In genomic region chr4:156217838-156218237, GRCm38 (mm10) we compare ENCODE assay signal across 27 mouse cellular contexts. TPM values are rescaled to one million over a fixed set of nuclear protein-coding genes. Genes with fewer than 3 reads are reported as not detected.
A peak's percentile ranks its signal among the peaks of the same experiment; 100 is the strongest.
DNase-seq lines count a peak whose midpoint lies in the region; ATAC-seq and TF ChIP-seq lines count a peak whose summit lies in the region.
"Had no signal": no experiment of that assay in that cellular context is flagged by ENCODE, and none has a peak within 500 bp of the region (broad histone marks: within the 10 kb centered on the region; RNA-seq: fewer than 3 reads in every experiment).

No protein-coding gene starts in this region.

- DNase-seq in cerebellum, postnatal 25 days, result peak; percentile 41 to 42
- DNase-seq in cerebellum, adult 2 months, result no peak
- peak; percentile 38 to 57 for DNase-seq in heart, adult 2 months
- no peak for DNase-seq in heart, adult 8-10 months (ENCODE audit: low spot score)
- DNase-seq in urinary bladder, adult 2 months (ENCODE audit: low spot score), result peak; percentile 49
- no peak for DNase-seq in urinary bladder, postnatal 25 days (ENCODE audit: low spot score)
- DNase-seq in stomach, postnatal 0 days (ENCODE audit: low spot score), result no peak
- DNase-seq in liver, postnatal 0 days, result no peak
- DNase-seq: adrenal gland, postnatal 10 days; cerebellum, adult 11-12 months; kidney, adult 18-20 months; liver; lung, embryonic 14.5 days; right cerebral cortex, adult 18-20 months; spleen, adult 18-20 months had no signal

- no peak overlapping the region for H3K4me2 ChIP-seq in stomach, postnatal 0 days (replicated peaks; ENCODE audit: low read depth)
- no peak overlapping the region for H3K4me2 ChIP-seq in liver, postnatal 0 days (ENCODE audit: low read depth, low read length)
- H3K4me2 ChIP-seq: embryonic facial prominence, embryonic 12.5 days; kidney, embryonic 15.5 days; lung, embryonic 14.5 days; midbrain, embryonic 11.5 days had no signal

- 0 out of 2 replicates have a peak, but pooled peaks cover 2% of the 10 kb centered on the region for H3K36me3 ChIP-seq in heart, adult 2 months (ENCODE audit: control insufficient read depth, insufficient read depth, low read length)
- no peaks in the 10 kb centered on the region for H3K36me3 ChIP-seq in stomach, postnatal 0 days (ENCODE audit: control insufficient read depth, insufficient read depth, low read length)
- H3K36me3 ChIP-seq in liver, postnatal 0 days (replicated peaks; ENCODE audit: insufficient read depth, low read length), result no peaks in the 10 kb centered on the region
- H3K36me3 ChIP-seq: embryonic facial prominence, embryonic 12.5 days; G1E; kidney, embryonic 15.5 days had no signal

- TF ChIP-seq CTCF in cerebellum, adult 2 months (IDR thresholded peaks at IDR 0.05; ENCODE audit: borderline replicate concordance, insufficient read depth, low read depth, low read length), result no peak
- TF ChIP-seq CTCF in heart, adult 2 months (IDR thresholded peaks at IDR 0.05), result no peak
- no peak for TF ChIP-seq CTCF in stomach, postnatal 0 days (IDR thresholded peaks at IDR 0.05; ENCODE audit: low read depth)
- no peak for TF ChIP-seq CTCF in liver, postnatal 0 days (IDR thresholded peaks at IDR 0.05; ENCODE audit: low read depth)

- TF ChIP-seq POLR2A in cerebellum, adult 2 months (IDR thresholded peaks at IDR 0.05; ENCODE audit: borderline replicate concordance, insufficient read depth, low read length), result no peak
- TF ChIP-seq POLR2A in heart, adult 2 months (IDR thresholded peaks at IDR 0.05; ENCODE audit: insufficient read depth, low read depth, low read length), result 0 out of 2 replicates have a peak, but pooled peaks have one; percentile 21

- intact Hi-C loops in heart, adult 2 months (cut with DNase I), result loop anchor here (5.0 kb wide), 1 partner anchor 46 kb away; no protein-coding TSS in a partner anchor

- H3K9me3 ChIP-seq in stomach, postnatal 0 days (ENCODE audit: control insufficient read depth, low read length), result no peaks in the 10 kb centered on the region
- no peaks in the 10 kb centered on the region for H3K9me3 ChIP-seq in liver, postnatal 0 days (ENCODE audit: low read length)
- H3K9me3 ChIP-seq: embryonic facial prominence, embryonic 12.5 days; forebrain, embryonic 10.5 days; kidney, embryonic 15.5 days had no signal

- TF ChIP-seq EP300 in heart, adult 2 months (IDR thresholded peaks at IDR 0.05; ENCODE audit: insufficient read depth, low read depth, low read length), result no peak
- TF ChIP-seq EP300 in stomach, postnatal 0 days (optimal IDR thresholded peaks at IDR 0.05), result no peak
- no peak for TF ChIP-seq EP300 in liver, postnatal 0 days (IDR thresholded peaks at IDR 0.05; ENCODE audit: low read depth)

- no peak overlapping the region for H3K4me3 ChIP-seq in cerebellum, adult 2 months (replicated peaks; ENCODE audit: insufficient read depth, low read depth, low read length)
- H3K4me3 ChIP-seq in heart, adult 2 months, result peak overlapping the region; percentile 51
- no peak overlapping the region for H3K4me3 ChIP-seq in stomach, postnatal 0 days (ENCODE audit: low read depth, low read length)
- no peak overlapping the region for H3K4me3 ChIP-seq in liver, postnatal 0 days (ENCODE audit: low read depth, low read length)
- H3K4me3 ChIP-seq: embryonic facial prominence, embryonic 12.5 days; forebrain, embryonic 10.5 days; kidney, embryonic 15.5 days had no signal

- no peaks in the 10 kb centered on the region for H3K79me2 ChIP-seq in heart, adult 2 months (replicated peaks; ENCODE audit: control insufficient read depth, insufficient read depth, low read length)

- H3K27ac ChIP-seq in cerebellum, adult 2 months (ENCODE audit: insufficient read depth, low read length), result no peak overlapping the region
- H3K27ac ChIP-seq in heart, adult 2 months, result peak overlapping the region; percentile 93
- no peak overlapping the region; the same call in 1 of the 2 replicates for H3K27ac ChIP-seq in stomach, postnatal 0 days (replicated peaks)
- H3K27ac ChIP-seq in liver, postnatal 0 days (ENCODE audit: low read depth), result no peak overlapping the region
- H3K27ac ChIP-seq: embryonic facial prominence, embryonic 12.5 days; kidney, embryonic 15.5 days; liver, embryonic 14.5 days had no signal

- peak overlapping the region; percentile 55 for H3K9ac ChIP-seq in heart, adult 2 months (ENCODE audit: low read depth, low read length)
- H3K9ac ChIP-seq in stomach, postnatal 0 days (ENCODE audit: low read length), result no peak overlapping the region
- no peak overlapping the region for H3K9ac ChIP-seq in liver, postnatal 0 days (replicated peaks)
- H3K9ac ChIP-seq: embryonic facial prominence, embryonic 12.5 days; kidney, embryonic 15.5 days; liver, embryonic 14.5 days; lung, embryonic 14.5 days had no signal

- H3K4me1 ChIP-seq in cerebellum, adult 2 months (ENCODE audit: control insufficient read depth, insufficient read depth, low read length), result peaks cover 16% of the 10 kb centered on the region
- no peaks in the 10 kb centered on the region for H3K4me1 ChIP-seq in heart, adult 2 months (ENCODE audit: control insufficient read depth, insufficient read depth, low read length)
- H3K4me1 ChIP-seq in stomach, postnatal 0 days (replicated peaks; ENCODE audit: control insufficient read depth, insufficient read depth), result no peaks in the 10 kb centered on the region
- no peaks in the 10 kb centered on the region for H3K4me1 ChIP-seq in liver, postnatal 0 days (ENCODE audit: insufficient read depth)
- H3K4me1 ChIP-seq: embryonic facial prominence, embryonic 12.5 days; forebrain, embryonic 10.5 days; kidney, embryonic 15.5 days had no signal

- 80% methylated on average over 16 of the region's 16 CpGs for WGBS in cerebellum, adult 2 months
- 57% methylated on average over 16 of the region's 16 CpGs for WGBS in heart, adult 2 months
- WGBS in stomach, postnatal 0 days, result 53% methylated on average over 16 of the region's 16 CpGs
- WGBS in liver, postnatal 0 days (ENCODE audit: insufficient replicate concordance), result 79% methylated on average over 16 of the region's 16 CpGs

- ATAC-seq in stomach, postnatal 0 days (ENCODE audit: low FRiP score, low TSS enrichment), result peak; percentile 8; the same call in 1 of the 2 replicates
- ATAC-seq in liver, postnatal 0 days, result no peak
- ATAC-seq: forebrain, embryonic 16.5 days; midbrain, embryonic 16.5 days had no signal

- no peaks in the 10 kb centered on the region for H3K27me3 ChIP-seq in cerebellum, adult 2 months (ENCODE audit: control insufficient read depth, insufficient read depth, low read length)
- no peaks in the 10 kb centered on the region for H3K27me3 ChIP-seq in heart, adult 2 months (ENCODE audit: control insufficient read depth, insufficient read depth, low read length)
- H3K27me3 ChIP-seq in stomach, postnatal 0 days (ENCODE audit: control insufficient read depth, insufficient read depth, low read length), result no peaks in the 10 kb centered on the region
- H3K27me3 ChIP-seq in liver, postnatal 0 days (ENCODE audit: insufficient read depth, low read length), result no peaks in the 10 kb centered on the region
- H3K27me3 ChIP-seq: embryonic facial prominence, embryonic 12.5 days; kidney, embryonic 15.5 days had no signal

RNA-seq across cellular contexts. Expression of gene Perm1, which starts 2.2 kb away (rescaled TPM):
- 1.3 and 1.4 TPM in 2 replicates for polyA plus RNA-seq in cerebellum, adult 2 months (2012; rRNA removed)
- 100 to 1,000 TPM; 273 to 332 TPM for total RNA-seq in heart, adult 2 months (2021)
- polyA plus RNA-seq in heart, adult 2 months (2012; rRNA removed), result 163 and 257 TPM in 2 replicates
- 100 to 1,000 TPM; 327 to 378 (median 333) TPM for total RNA-seq in heart, adult 8-10 months (2022)
- polyA plus RNA-seq in urinary bladder, adult 2 months (2012; rRNA removed), result 0.10 and 0.18 TPM in 2 replicates
- 4.0 and 4.6 TPM in 2 replicates for polyA plus RNA-seq in stomach, postnatal 0 days (2015; fragmentation: Nextera tagmentation; extraction: Ambion mirVana)
- 0.08 and 0.19 TPM in 2 replicates for polyA plus RNA-seq in liver, postnatal 0 days (2015; fragmentation: Nextera tagmentation; extraction: Ambion mirVana)
- total RNA-seq: megakaryocyte, adult 5-6 weeks had no signal
- polyA plus RNA-seq: G1E; testis, adult 2 months had no signal

RNA-seq across cellular contexts. Expression of gene AW011738, which starts 14.7 kb away (rescaled TPM):
- 6.6 and 6.8 TPM in 2 replicates for polyA plus RNA-seq in cerebellum, adult 2 months (2012; rRNA removed)
- 10 to 100 TPM in 1 of 2 experiments, 1 to 10 TPM in 1; 9.7 to 12.1 TPM for total RNA-seq in heart, adult 2 months (2021)
- 4.6 and 4.8 TPM in 2 replicates for polyA plus RNA-seq in heart, adult 2 months (2012; rRNA removed)
- total RNA-seq in heart, adult 8-10 months (2022), result 10 to 100 TPM; 10.1 to 14.4 (median 12.2) TPM
- 3.0 and 3.1 TPM in 2 replicates for polyA plus RNA-seq in urinary bladder, adult 2 months (2012; rRNA removed)
- polyA plus RNA-seq in stomach, postnatal 0 days (2015; fragmentation: Nextera tagmentation; extraction: Ambion mirVana), result 1.2 and 1.6 TPM in 2 replicates
- 1.7 and 1.9 TPM in 2 replicates for polyA plus RNA-seq in liver, postnatal 0 days (2015; fragmentation: Nextera tagmentation; extraction: Ambion mirVana)
- polyA plus RNA-seq: G1E had no signal

RNA-seq across cellular contexts. Expression of gene Plekhn1, which starts 16.8 kb away (rescaled TPM):
- 93.4 and 101 TPM in 2 replicates for polyA plus RNA-seq in cerebellum, adult 2 months (2012; rRNA removed)
- total RNA-seq in heart, adult 2 months (2021), result 10 to 100 TPM in 1 of 2 experiments, 1 to 10 TPM in 1; 9.7 to 10.8 TPM
- polyA plus RNA-seq in heart, adult 2 months (2012; rRNA removed), result 25.2 and 28.0 TPM in 2 replicates
- 10 to 100 TPM in 3 of 4 experiments, 1 to 10 TPM in 1; 9.5 to 11.8 (median 10.9) TPM for total RNA-seq in heart, adult 8-10 months (2022)
- polyA plus RNA-seq in urinary bladder, adult 2 months (2012; rRNA removed), result 86.6 and 88.2 TPM in 2 replicates
- 34.0 and 41.9 TPM in 2 replicates for polyA plus RNA-seq in stomach, postnatal 0 days (2015; fragmentation: Nextera tagmentation; extraction: Ambion mirVana)
- polyA plus RNA-seq in liver, postnatal 0 days (2015; fragmentation: Nextera tagmentation; extraction: Ambion mirVana), result 2.0 and 2.3 TPM in 2 replicates

RNA-seq across cellular contexts. Expression of gene Isg15, which starts 17.2 kb away (rescaled TPM):
- 3.5 and 4.8 TPM in 2 replicates for polyA plus RNA-seq in cerebellum, adult 2 months (2012; rRNA removed)
- 1 to 10 TPM; 3.2 to 4.5 TPM for total RNA-seq in heart, adult 2 months (2021)
- polyA plus RNA-seq in heart, adult 2 months (2012; rRNA removed), result 6.9 and 8.3 TPM in 2 replicates
- total RNA-seq in heart, adult 8-10 months (2022), result 1 to 10 TPM; 1.7 to 2.8 (median 2.0) TPM
- 15.0 and 15.6 TPM in 2 replicates for polyA plus RNA-seq in urinary bladder, adult 2 months (2012; rRNA removed)
- polyA plus RNA-seq in stomach, postnatal 0 days (2015; fragmentation: Nextera tagmentation; extraction: Ambion mirVana), result 3.1 and 4.1 TPM in 2 replicates
- 33.0 and 39.8 TPM in 2 replicates for polyA plus RNA-seq in liver, postnatal 0 days (2015; fragmentation: Nextera tagmentation; extraction: Ambion mirVana)
- total RNA-seq: layer of hippocampus, postnatal 10 days had no signal
- polyA plus RNA-seq: lung, embryonic 14.5 days; neural tube, embryonic 11.5 days had no signal

RNA-seq across cellular contexts. Expression of gene Noc2l, which starts 18.0 kb away (rescaled TPM):
- polyA plus RNA-seq in cerebellum, adult 2 months (2012; rRNA removed), result 73.5 and 75.9 TPM in 2 replicates
- total RNA-seq in heart, adult 2 months (2021), result 10 to 100 TPM; 24.8 to 25.1 TPM
- 33.9 and 45.5 TPM in 2 replicates for polyA plus RNA-seq in heart, adult 2 months (2012; rRNA removed)
- total RNA-seq in heart, adult 8-10 months (2022), result 10 to 100 TPM; 22.1 to 24.5 (median 22.8) TPM
- polyA plus RNA-seq in urinary bladder, adult 2 months (2012; rRNA removed), result 57.9 and 67.2 TPM in 2 replicates
- 30.2 and 30.6 TPM in 2 replicates for polyA plus RNA-seq in stomach, postnatal 0 days (2015; fragmentation: Nextera tagmentation; extraction: Ambion mirVana)
- 20.5 and 22.3 TPM in 2 replicates for polyA plus RNA-seq in liver, postnatal 0 days (2015; fragmentation: Nextera tagmentation; extraction: Ambion mirVana)

Comparison
In these comparisons a context has a peak if more than half of its experiments do, and no peak if none do; other contexts are left out.
1. DNase-seq: peak in cerebellum, postnatal 25 days (2 of 2), heart, adult 2 months (2 of 2) and urinary bladder, adult 2 months (single experiment); none in cerebellum, adult 2 months (0 of 2), heart, adult 8-10 months (single experiment), urinary bladder, postnatal 25 days (single experiment), stomach, postnatal 0 days (single experiment) and liver, postnatal 0 days (single experiment).
2. RNA of gene Perm1, which starts 2.2 kb away (polyA plus RNA-seq): 163 to 257 TPM in heart, adult 2 months; 4.0 to 4.6 TPM in stomach, postnatal 0 days, 1.3 to 1.4 TPM in cerebellum, adult 2 months, 0.10 to 0.18 TPM in urinary bladder, adult 2 months and 0.08 to 0.19 TPM in liver, postnatal 0 days; every median in the first group is over 10 times any median in the second.